Mouse (Mus musculus) R1 (cell line): ENCODE measurements around the gene Slamf8.

Source experiments
- DNase-seq: peaks from one replicate; pipeline ENCODE4 v3.0.0-alpha.2; 2018; ENCODE audit warnings: low read depth, low spot score

Gene Slamf8

DNA sequence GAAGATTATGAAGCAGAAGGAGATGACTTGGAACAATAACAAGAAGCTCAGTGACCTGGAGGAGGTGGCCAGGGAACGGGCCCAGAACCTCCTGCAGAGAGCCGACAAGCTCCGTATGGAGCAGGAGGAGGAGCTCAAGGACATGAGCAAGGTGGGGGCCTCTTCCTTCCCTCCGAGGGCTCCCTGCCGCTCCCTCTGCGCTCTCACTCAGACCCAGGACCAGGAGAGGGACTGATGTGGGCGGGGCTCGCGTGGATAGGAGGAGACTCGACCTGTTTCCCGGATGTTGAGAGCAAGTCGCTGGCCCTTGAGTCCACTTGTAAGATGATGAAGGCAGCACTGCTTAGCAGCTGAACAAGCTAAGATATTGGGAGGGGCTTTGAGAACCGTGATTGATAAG lies 57.8 kb downstream of the Slamf8 start:
- peak; percentile 77 for DNase-seq
